11 mouse cellular contexts compared by ENCODE assay signal in the genomic region with DNA sequence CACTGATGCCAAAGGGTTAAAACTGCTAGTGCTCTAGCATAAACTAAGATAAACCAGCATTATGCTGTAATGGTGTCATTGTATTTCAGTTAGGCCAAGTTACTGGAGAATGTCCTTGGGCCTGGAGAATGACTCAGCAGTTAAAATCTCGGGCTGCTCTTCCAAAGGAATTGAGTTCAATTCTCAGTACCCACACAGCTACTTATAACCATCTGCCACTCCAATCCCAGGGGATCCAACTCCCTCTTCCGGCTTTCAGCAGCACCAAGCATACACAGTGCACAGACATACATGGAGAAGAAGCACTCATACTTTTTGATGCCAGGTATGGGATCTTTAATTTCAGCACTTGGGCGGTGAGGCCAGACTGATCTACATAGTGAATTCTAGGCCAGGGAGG. TPM values are rescaled to one million over a fixed set of nuclear protein-coding genes. Genes with fewer than 3 reads are reported as not detected.
DNase-seq lines count a peak whose midpoint lies in the region; ATAC-seq and TF ChIP-seq lines count a peak whose summit lies in the region.
"Had no signal": no experiment of that assay in that cellular context is flagged by ENCODE, and none has a peak within 500 bp of the region (broad histone marks: within the 10 kb centered on the region; RNA-seq: fewer than 3 reads in every experiment).

No protein-coding gene starts in this region.

- no peaks in the 10 kb centered on the region for H3K9me3 ChIP-seq in megakaryocyte, embryonic 14.5 days
- no peaks in the 10 kb centered on the region for H3K9me3 ChIP-seq in embryonic facial prominence, embryonic 14.5 days (ENCODE audit: control insufficient read depth, low read length)
- H3K9me3 ChIP-seq: liver, embryonic 15.5 days had no signal

- no peak overlapping the region for H3ac ChIP-seq in myocyte (ENCODE audit: control insufficient read depth, insufficient read length)

- peaks cover 24% of the 10 kb centered on the region for H3K36me3 ChIP-seq in megakaryocyte, embryonic 14.5 days (replicated peaks; ENCODE audit: low read length)
- no peaks in the 10 kb centered on the region for H3K36me3 ChIP-seq in embryonic facial prominence, embryonic 14.5 days (ENCODE audit: control insufficient read depth, insufficient read depth, low read length)
- H3K36me3 ChIP-seq in myocyte (ENCODE audit: control insufficient read depth, insufficient read depth) = peaks cover 4% of the 10 kb centered on the region
- H3K36me3 ChIP-seq: liver, embryonic 15.5 days had no signal

- H3K4me1 ChIP-seq in megakaryocyte, embryonic 14.5 days = peaks cover 79% of the 10 kb centered on the region
- H3K4me1 ChIP-seq in embryonic facial prominence, embryonic 14.5 days (ENCODE audit: control insufficient read depth, insufficient read depth, low read length) = 0 out of 2 replicates have a peak, but pooled peaks cover 3% of the 10 kb centered on the region

- no peak for TF ChIP-seq POLR2A in myocyte (IDR thresholded peaks at IDR 0.05; ENCODE audit: insufficient read length, low read depth)

- H3K27me3 ChIP-seq in megakaryocyte, embryonic 14.5 days (replicated peaks) = no peaks in the 10 kb centered on the region
- no peaks in the 10 kb centered on the region for H3K27me3 ChIP-seq in embryonic facial prominence, embryonic 14.5 days (replicated peaks; ENCODE audit: control insufficient read depth, insufficient read depth, low read length)
- no peaks in the 10 kb centered on the region for H3K27me3 ChIP-seq in myocyte (ENCODE audit: control insufficient read depth, insufficient read depth, insufficient read length)
- H3K27me3 ChIP-seq: CH12.LX; liver, embryonic 15.5 days had no signal

- peaks cover 100% of the 10 kb centered on the region for H3K79me2 ChIP-seq in myocyte (ENCODE audit: control insufficient read depth, insufficient read depth)

- no peak overlapping the region for H3K4me2 ChIP-seq in embryonic facial prominence, embryonic 14.5 days (ENCODE audit: low read depth, low read length)
- H3K4me2 ChIP-seq in myocyte (ENCODE audit: low read depth) = peak overlapping the region; percentile 38
- H3K4me2 ChIP-seq: liver, embryonic 15.5 days had no signal

- no peak overlapping the region for H3K9ac ChIP-seq in embryonic facial prominence, embryonic 14.5 days (ENCODE audit: low read depth, low read length)
- H3K9ac ChIP-seq: liver, embryonic 15.5 days had no signal

- ATAC-seq in megakaryocyte, adult 5-6 weeks (ENCODE audit: poor library complexity, severe bottlenecking) = no peak
- peak; percentile 79 for ATAC-seq in embryonic facial prominence, embryonic 14.5 days (ENCODE audit: low read depth)
- no peak for ATAC-seq in CD4-positive, CD25-positive, alpha-beta regulatory T cell, adult 4 months

- H3K4me3 ChIP-seq in megakaryocyte, embryonic 14.5 days (replicated peaks) = peak overlapping the region; percentile 74
- H3K4me3 ChIP-seq in embryonic facial prominence, embryonic 14.5 days (ENCODE audit: low read depth, low read length) = no peak overlapping the region
- no peak overlapping the region for H3K4me3 ChIP-seq in myocyte
- H3K4me3 ChIP-seq: liver, embryonic 15.5 days had no signal

- 55% methylated on average over 3 of the region's 3 CpGs for WGBS in embryonic facial prominence, embryonic 14.5 days

- DNase-seq in embryo, embryonic 10.5 days (ENCODE audit: low spot score) = peak; percentile 21
- no peak for DNase-seq in embryo, embryonic 10 days (ENCODE audit: low spot score)
- peak; percentile 31 for DNase-seq in embryonic facial prominence, embryonic 14.5 days (ENCODE audit: low spot score)
- no peak for DNase-seq in gastrocnemius, adult 18-20 months (ENCODE audit: low spot score)
- DNase-seq: gastrocnemius, postnatal 25 days had no signal

- H3K27ac ChIP-seq in embryonic facial prominence, embryonic 14.5 days (replicated peaks; ENCODE audit: low read depth, low read length) = no peak overlapping the region
- H3K27ac ChIP-seq: liver, embryonic 15.5 days had no signal

TF ChIP-seq in myocyte, 11 proteins besides CTCF, POLR2A, EP300 and RAD21:
- TF ChIP-seq MAX (IDR thresholded peaks at IDR 0.05; ENCODE audit: low read depth) (no peak), SRF (IDR thresholded peaks at IDR 0.05; ENCODE audit: control insufficient read depth, insufficient read length, low read depth) (no peak), CEBPB (IDR thresholded peaks at IDR 0.05; ENCODE audit: insufficient read depth, poor library complexity, severe bottlenecking) (no peak), REST (IDR thresholded peaks at IDR 0.05; ENCODE audit: insufficient read depth, insufficient read length) (no peak), POLR2AphosphoS2 (IDR thresholded peaks at IDR 0.05; ENCODE audit: insufficient read length, low read depth) (no peak), TCF3 (IDR thresholded peaks at IDR 0.05; ENCODE audit: insufficient read length, low read depth) (no peak)

RNA-seq across cellular contexts. Expression of gene Kpna4, which starts 8.1 kb away (rescaled TPM):
- polyA plus RNA-seq in megakaryocyte, embryonic 14.5 days (2012; ENCODE audit: insufficient read depth, low replicate concordance) = 4.2 and 5.1 TPM in 2 replicates
- total RNA-seq in megakaryocyte, adult 5-6 weeks (2015) = 65.3 and 67.4 TPM in 2 replicates
- total RNA-seq in megakaryocyte, adult 5-6 weeks (2017) = 49.2 and 50.2 TPM in 2 replicates
- 34.8 and 35.5 TPM in 2 replicates for polyA plus RNA-seq in embryonic facial prominence, embryonic 14.5 days (2014; fragmentation: Nextera tagmentation; extraction: Ambion mirVana)
- polyA plus RNA-seq in myocyte (2012; fragmentation: generic; extraction: Trizol) = 23.0 TPM
- 100 to 1,000 TPM; 122 to 133 TPM for total RNA-seq in gastrocnemius, adult 18-20 months (2021)
- 10 to 100 TPM; 27.6 to 39.6 TPM for polyA plus RNA-seq in CD4-positive, CD25-positive, alpha-beta regulatory T cell, adult 4 months (2017; shearing (Covaris generic))

Comparison
In these comparisons a context has a peak if more than half of its experiments do, and no peak if none do; other contexts are left out.
1. DNase-seq: peak in embryo, embryonic 10.5 days (single experiment) and embryonic facial prominence, embryonic 14.5 days (single experiment); none in embryo, embryonic 10 days (single experiment) and gastrocnemius, adult 18-20 months (single experiment).